Mouse (Mus musculus) retina, postnatal 7 days (tissue): Measurements from ENCODE around the gene Acsm5.

Source experiments
- DNase-seq: peaks from one replicate; pipeline ENCODE4 v3.0.0-alpha.2; 2012; ENCODE audit warnings: low read depth, low spot score

Acsm5 gene

GRCm38 (mm10) chr7:119519163-119519562 is at the start of gene Acsm5:
TSS of gene Acsm5 (plus strand) at chr7:119519463.
- no peak for DNase-seq

DNA sequence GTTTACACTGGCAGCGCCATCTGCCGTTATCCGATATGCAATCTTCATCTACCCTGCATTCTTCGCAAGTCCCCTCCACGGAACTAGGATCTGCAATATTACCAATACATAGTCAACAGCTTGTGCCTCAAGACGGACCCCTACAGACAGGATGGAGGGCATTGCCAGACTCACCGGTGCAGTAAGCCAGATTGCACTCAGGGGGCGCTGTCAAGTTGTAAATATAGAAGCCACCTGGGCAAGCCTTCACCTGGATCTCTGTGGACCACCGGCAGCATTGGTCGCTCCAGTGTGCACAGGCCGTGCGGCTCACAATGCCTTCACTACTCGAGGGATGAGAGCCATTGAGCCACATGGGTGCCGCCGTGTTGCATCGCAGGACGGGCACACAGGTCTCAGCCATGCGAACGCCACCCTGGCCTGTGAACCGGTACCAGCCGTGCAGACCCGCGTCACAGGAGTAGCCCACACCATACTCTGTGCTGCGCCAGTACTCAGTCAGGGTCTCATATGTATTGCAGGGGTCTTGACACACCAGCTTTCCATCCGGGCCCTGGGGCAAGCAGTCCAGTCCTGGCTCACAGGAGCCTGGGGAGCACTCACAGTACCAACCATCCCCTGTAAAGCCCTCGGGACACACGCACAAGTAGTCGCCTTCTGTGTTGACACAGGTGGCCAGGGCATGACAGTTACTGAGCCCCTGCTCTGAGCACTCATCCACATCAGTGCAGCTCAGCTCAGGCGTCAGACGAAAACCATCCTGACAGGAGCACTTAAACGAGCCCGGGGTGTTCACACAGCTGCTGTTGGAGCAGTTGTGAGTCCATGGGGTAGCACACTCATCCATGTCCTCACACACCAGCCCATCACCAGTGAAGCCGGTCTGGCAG is 42.5 kb upstream of the Acsm5 start:
- DNase-seq: no peak

- DNase-seq: no peak
These were observed 40.0 kb upstream of the Acsm5 start, which contains the start of gene Umod for GRCm38 (mm10) chr7:119479256-119479655. TSS of gene Umod (minus strand) at chr7:119479282.

- no peak for DNase-seq
These were observed 35.1 kb upstream of the Acsm5 start for GRCm38 (mm10) chr7:119484154-119484553.

DNA sequence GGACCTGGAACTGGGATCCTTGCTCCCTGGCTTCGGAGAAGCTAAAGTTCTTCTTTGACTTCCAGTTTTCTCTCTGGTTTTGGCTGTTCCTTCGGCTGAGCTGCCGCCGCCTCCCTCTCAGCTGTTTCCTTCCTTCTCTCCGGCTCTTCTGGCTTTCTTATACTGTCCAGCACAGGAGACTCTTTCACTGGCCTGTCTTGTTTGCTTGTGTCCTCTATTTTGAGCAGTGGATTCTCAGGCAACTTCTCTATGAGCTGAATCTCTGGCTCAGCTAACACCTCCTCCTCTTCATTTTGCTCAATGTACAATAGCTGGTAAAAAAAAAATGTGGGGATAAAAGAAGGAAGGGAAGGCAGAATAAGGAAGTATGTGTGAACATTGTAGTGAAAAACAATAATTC is 32.6 kb upstream of the Acsm5 start:
- no peak for DNase-seq

DNA sequence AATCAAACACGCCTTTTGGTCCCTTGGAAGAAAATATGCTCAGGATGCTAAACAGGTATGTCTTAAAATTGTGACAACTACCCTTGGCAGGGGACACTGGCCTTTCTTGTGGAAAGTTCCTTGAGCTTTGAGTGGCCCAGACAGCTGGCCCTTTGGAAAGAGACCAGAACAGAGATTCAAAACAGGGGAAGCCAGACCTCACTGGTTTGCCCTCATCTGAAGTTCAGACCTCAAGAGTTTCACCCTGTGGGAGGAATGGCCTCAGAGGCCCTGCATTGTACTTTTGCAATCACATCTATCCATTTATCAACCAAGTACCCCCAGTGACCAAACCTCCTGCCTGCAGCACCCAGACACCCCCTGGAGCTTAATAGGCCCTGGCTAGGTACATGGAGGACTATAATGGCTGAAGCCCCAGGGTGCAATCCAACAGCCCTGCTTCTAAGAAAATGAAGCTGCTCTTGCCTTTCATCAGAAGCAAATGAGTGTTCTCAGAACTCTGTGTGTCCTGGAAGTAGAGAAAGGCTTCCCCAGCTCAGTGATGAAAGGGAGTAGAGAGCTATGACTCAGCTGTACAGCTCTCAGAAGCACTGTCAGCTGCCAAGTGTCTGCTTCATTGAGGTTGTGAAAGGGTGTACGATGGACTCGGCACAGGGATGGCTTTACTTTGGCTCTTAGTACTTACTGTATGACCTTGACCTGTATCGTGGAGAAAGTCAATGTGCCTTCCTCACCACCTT is 29.1 kb upstream of the Acsm5 start:
- no peak for DNase-seq

DNA sequence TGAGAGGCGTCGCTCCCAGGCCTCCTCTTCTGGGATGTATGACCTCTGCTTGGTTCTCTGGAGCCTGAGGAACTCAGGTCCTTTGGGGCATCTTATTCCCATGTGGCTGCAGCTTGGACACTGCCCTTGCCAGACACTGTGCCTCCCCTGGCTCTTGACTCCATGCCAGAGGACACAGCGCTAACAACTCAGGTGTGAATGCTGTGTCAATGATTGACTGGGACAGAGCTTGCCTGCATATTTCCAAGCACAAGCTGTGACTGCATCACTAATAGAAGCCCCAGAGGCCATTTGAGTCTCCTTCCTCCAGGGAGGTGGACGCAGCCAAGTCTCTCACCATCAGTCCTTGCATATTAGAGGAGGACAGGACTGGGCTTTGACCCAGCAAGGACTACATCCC is 8.1 kb upstream of the Acsm5 start:
- no peak for DNase-seq

GRCm38 (mm10) chr7:119513056-119513455 is 6.2 kb upstream of the Acsm5 start:
- peak; percentile 24 for DNase-seq

DNA sequence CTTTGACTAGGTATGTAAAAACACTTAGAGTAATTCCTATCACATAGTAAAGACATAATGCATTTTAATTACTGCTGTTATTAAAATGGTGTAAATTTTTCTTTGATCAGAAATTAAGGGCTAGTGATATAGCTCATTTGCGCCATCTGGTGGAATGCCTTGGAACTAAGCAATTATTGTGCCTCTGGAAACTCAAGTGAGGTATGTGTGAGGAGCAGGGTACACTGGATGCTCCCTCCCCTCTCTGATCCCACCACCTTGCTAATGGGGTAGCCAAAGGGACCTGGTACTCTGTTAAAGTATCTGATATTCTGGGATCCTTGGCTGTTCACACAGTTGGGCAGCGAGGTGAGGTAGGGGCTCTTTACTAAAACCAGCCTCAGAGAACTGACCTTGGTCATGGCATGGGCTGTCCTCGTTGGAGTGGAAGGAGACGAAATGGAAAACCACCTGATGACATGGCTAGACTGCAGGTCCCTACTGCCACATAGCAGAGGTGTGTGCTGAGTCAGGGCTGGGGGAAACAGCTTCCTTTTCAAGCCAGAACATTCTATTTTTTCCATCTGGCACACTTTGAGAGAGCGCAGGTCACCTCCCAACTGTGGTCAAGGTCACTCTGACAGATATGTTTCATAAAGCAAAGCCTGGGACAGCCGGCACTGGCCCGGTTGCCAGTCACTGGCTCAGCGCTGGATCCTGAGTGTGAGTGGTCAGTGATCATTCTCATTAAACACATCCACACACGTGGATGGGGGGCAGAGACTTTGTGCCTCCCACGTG is 3.6 kb upstream of the Acsm5 start:
- peak; percentile 36 for DNase-seq

- DNase-seq: no peak
These were observed 3.0 kb upstream of the Acsm5 start for GRCm38 (mm10) chr7:119516272-119516558.

- DNase-seq: peak; percentile 37
These were observed 391 bp downstream of the Acsm5 start for GRCm38 (mm10) chr7:119519654-119520053.

GRCm38 (mm10) chr7:119521816-119522215 is 2.6 kb downstream of the Acsm5 start:
- DNase-seq: no peak

DNA sequence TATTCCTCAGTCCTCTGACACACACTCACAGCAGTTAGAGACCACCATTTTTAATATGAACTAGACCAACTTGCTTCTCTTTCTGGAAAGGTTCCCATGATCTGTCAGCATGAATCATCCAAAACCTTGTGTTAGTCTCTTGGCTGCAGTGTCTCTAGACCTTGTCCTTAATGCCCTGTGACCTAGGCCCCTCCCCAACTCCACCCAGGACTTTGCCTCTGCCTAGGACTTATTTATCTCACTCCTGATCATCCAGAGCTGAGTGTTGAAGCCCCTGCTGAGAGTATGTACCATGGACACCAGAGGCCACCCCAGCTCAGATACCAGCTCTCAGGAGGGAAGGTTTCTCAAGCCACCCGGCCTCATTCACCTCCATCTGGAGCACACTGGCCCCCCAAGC is 3.1 kb downstream of the Acsm5 start:
- no peak for DNase-seq

GRCm38 (mm10) chr7:119523389-119523788 is 4.1 kb downstream of the Acsm5 start, which contains the start of gene Pdilt:
TSS of gene Pdilt (minus strand) at chr7:119523489.
- DNase-seq: no peak

DNA sequence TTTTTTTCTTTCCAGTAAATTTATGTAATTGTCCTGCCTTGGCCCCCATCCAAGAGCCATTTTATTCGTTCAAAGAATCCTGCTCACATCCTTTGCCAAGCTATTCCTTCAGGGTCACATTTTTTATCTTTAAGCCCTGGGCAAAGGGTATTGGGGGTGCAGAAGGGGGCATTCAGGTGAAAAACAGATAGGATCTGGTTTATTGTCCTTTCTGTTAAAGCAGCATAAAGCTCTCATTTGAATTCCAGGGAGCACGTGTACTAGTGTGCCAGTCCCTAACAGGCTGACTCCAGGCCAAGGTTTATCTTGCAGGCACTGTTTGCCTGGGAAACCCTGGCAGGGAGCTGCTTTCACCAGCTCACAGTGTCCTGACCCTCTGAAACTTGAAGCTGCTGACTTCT is 6.6 kb downstream of the Acsm5 start:
- no peak for DNase-seq

- no peak for DNase-seq
These were observed 7.2 kb downstream of the Acsm5 start for GRCm38 (mm10) chr7:119526486-119526885.

- no peak for DNase-seq
These were observed 7.9 kb downstream of the Acsm5 start for GRCm38 (mm10) chr7:119527135-119527534.

GRCm38 (mm10) chr7:119527548-119527947 is 8.3 kb downstream of the Acsm5 start:
- DNase-seq: no peak

DNA sequence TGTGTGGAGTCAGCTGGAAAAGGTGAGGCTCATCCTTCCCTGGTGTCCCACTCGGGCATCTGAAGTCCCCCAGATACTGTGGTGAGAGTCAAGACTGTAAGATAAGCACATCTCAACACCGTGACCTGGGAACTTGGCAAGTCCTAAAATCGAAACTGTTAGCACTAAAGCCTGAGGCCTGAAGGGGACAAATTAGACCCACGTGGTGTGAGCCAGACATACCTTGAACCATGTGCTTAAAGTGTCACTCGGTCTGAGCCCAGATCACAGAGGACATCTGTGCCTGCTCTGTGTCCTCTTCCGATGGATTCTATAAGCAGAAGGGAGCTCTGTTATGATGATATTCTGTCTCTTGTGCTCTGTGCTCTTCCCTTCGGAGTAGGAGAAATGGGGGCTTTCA is 9.4 kb downstream of the Acsm5 start:
- DNase-seq: no peak

- no peak for DNase-seq
These were observed 13.7 kb downstream of the Acsm5 start for GRCm38 (mm10) chr7:119532924-119533323.

- no peak for DNase-seq
These were observed 15.1 kb downstream of the Acsm5 start for GRCm38 (mm10) chr7:119534389-119534788.

DNA sequence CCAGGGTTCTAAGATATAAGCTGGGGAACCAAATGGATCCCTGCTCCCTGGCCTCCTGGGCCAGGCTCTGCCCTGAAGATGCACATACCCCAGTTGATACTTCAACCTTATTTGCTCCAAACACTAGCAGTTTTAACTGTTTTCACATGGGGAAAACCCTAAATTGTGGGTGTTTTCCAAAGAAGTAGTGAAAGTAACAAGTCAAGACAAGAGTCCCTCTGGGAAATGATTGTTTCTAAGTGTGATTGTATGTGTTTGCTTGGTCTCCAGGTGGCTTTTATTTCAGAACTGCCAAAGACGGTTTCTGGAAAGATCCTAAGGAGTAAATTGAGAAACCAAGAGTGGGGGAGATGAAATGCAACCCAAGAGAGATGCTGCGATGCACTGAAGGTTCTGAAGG is 23.2 kb downstream of the Acsm5 start:
- DNase-seq: no peak
